25 mouse cellular contexts compared by ENCODE assay signal in genomic region chr1:159902120-159902497, GRCm38 (mm10).
DNase-seq lines count a peak whose midpoint lies in the region; ATAC-seq and TF ChIP-seq lines count a peak whose summit lies in the region.
"Had no signal": no experiment of that assay in that cellular context is flagged by ENCODE, and none has a peak within 500 bp of the region (broad histone marks: within the 10 kb centered on the region; RNA-seq: fewer than 3 reads in every experiment).

No protein-coding gene starts in this region.

- H3K9ac ChIP-seq in forebrain, embryonic 12.5 days: no peak overlapping the region
- H3K9ac ChIP-seq in forebrain, embryonic 14.5 days (ENCODE audit: low read length): no peak overlapping the region
- H3K9ac ChIP-seq in hindbrain, embryonic 12.5 days: no peak overlapping the region
- H3K9ac ChIP-seq in neural tube, embryonic 11.5 days (ENCODE audit: low read length): no peak overlapping the region
- no peak overlapping the region for H3K9ac ChIP-seq in neural tube, embryonic 15.5 days (replicated peaks)
- H3K9ac ChIP-seq in neural tube, embryonic 14.5 days (replicated peaks; ENCODE audit: low read depth, low read length): no peak overlapping the region
- H3K9ac ChIP-seq: embryonic facial prominence, embryonic 12.5 days; embryonic facial prominence, embryonic 15.5 days; hindbrain, embryonic 13.5 days had no signal

- no peak overlapping the region for H3K4me3 ChIP-seq in forebrain, embryonic 12.5 days (replicated peaks)
- no peak overlapping the region for H3K4me3 ChIP-seq in forebrain, embryonic 14.5 days (ENCODE audit: low read depth, low read length)
- no peak overlapping the region for H3K4me3 ChIP-seq in hindbrain, embryonic 12.5 days
- H3K4me3 ChIP-seq in hindbrain, embryonic 10.5 days: no peak overlapping the region
- no peak overlapping the region for H3K4me3 ChIP-seq in neural tube, embryonic 11.5 days (ENCODE audit: low read depth, low read length)
- H3K4me3 ChIP-seq in neural tube, embryonic 15.5 days (replicated peaks): no peak overlapping the region
- no peak overlapping the region for H3K4me3 ChIP-seq in neural tube, embryonic 14.5 days (ENCODE audit: low read depth, low read length)
- H3K4me3 ChIP-seq in kidney, adult 2 months (ENCODE audit: insufficient read depth, low read depth, low read length): no peak overlapping the region
- H3K4me3 ChIP-seq: embryonic facial prominence, embryonic 12.5 days; embryonic facial prominence, embryonic 15.5 days; hindbrain, embryonic 13.5 days had no signal

- no peak for DNase-seq in forebrain, embryonic 14.5 days (ENCODE audit: low spot score)
- no peak for DNase-seq in hindbrain, embryonic 10.5 days (ENCODE audit: low spot score)
- no peak for DNase-seq in neural tube, embryonic 11.5 days (ENCODE audit: low spot score)
- DNase-seq in kidney, adult 2 months: no peak
- DNase-seq: adrenal gland, postnatal 10 days; adrenal gland, postnatal 36 days; B cell, adult 2 months; cerebellum, adult 18-20 months; cerebellum, adult 9-10 months; cerebellum, postnatal 14 days; gastrocnemius, postnatal 10 days; gastrocnemius, postnatal 36 days had no signal

- WGBS in forebrain, embryonic 12.5 days: 84% methylated on average over 4 of the region's 4 CpGs
- WGBS in forebrain, embryonic 14.5 days: 81% methylated on average over 4 of the region's 4 CpGs
- WGBS in hindbrain, embryonic 12.5 days: 86% methylated on average over 4 of the region's 4 CpGs
- WGBS in hindbrain, embryonic 10.5 days: 84% methylated on average over 4 of the region's 4 CpGs
- WGBS in neural tube, embryonic 11.5 days: 84% methylated on average over 4 of the region's 4 CpGs
- WGBS in neural tube, embryonic 15.5 days: 78% methylated on average over 4 of the region's 4 CpGs
- 79% methylated on average over 4 of the region's 4 CpGs for WGBS in neural tube, embryonic 14.5 days
- 87% methylated on average over 4 of the region's 4 CpGs for WGBS in kidney, adult 2 months

- TF ChIP-seq POLR2A in kidney, adult 2 months (IDR thresholded peaks at IDR 0.05; ENCODE audit: low read depth, low read length): no peak

- no peaks in the 10 kb centered on the region for H3K27me3 ChIP-seq in forebrain, embryonic 12.5 days
- H3K27me3 ChIP-seq in forebrain, embryonic 14.5 days (replicated peaks; ENCODE audit: control insufficient read depth, insufficient read depth, low read length): no peaks in the 10 kb centered on the region
- no peaks in the 10 kb centered on the region for H3K27me3 ChIP-seq in hindbrain, embryonic 12.5 days
- H3K27me3 ChIP-seq in hindbrain, embryonic 10.5 days (ENCODE audit: insufficient read depth, poor library complexity, severe bottlenecking): no peaks in the 10 kb centered on the region
- no peaks in the 10 kb centered on the region for H3K27me3 ChIP-seq in neural tube, embryonic 11.5 days (ENCODE audit: control insufficient read depth, insufficient read depth, low read length)
- H3K27me3 ChIP-seq in neural tube, embryonic 15.5 days (replicated peaks): no peaks in the 10 kb centered on the region
- no peaks in the 10 kb centered on the region for H3K27me3 ChIP-seq in neural tube, embryonic 14.5 days (ENCODE audit: control insufficient read depth, insufficient read depth, low read length)
- H3K27me3 ChIP-seq in kidney, adult 2 months (replicated peaks; ENCODE audit: control insufficient read depth, insufficient read depth, low read length): no peaks in the 10 kb centered on the region
- H3K27me3 ChIP-seq: CH12.LX; embryonic facial prominence, embryonic 12.5 days; embryonic facial prominence, embryonic 15.5 days had no signal

- no peak overlapping the region for H3K4me2 ChIP-seq in forebrain, embryonic 12.5 days
- H3K4me2 ChIP-seq in forebrain, embryonic 14.5 days (ENCODE audit: low read length): no peak overlapping the region
- no peak overlapping the region for H3K4me2 ChIP-seq in hindbrain, embryonic 12.5 days (replicated peaks)
- no peak overlapping the region for H3K4me2 ChIP-seq in neural tube, embryonic 11.5 days (ENCODE audit: low read depth)
- H3K4me2 ChIP-seq in neural tube, embryonic 15.5 days: no peak overlapping the region
- no peak overlapping the region for H3K4me2 ChIP-seq in neural tube, embryonic 14.5 days (ENCODE audit: low read depth, low read length)
- H3K4me2 ChIP-seq: embryonic facial prominence, embryonic 12.5 days; embryonic facial prominence, embryonic 15.5 days; heart, embryonic 11.5 days; hindbrain, embryonic 13.5 days had no signal

- H3K4me1 ChIP-seq in forebrain, embryonic 12.5 days: peaks cover 14% of the 10 kb centered on the region
- H3K4me1 ChIP-seq in forebrain, embryonic 14.5 days (ENCODE audit: control insufficient read depth, insufficient read depth, low read length): no peaks in the 10 kb centered on the region
- H3K4me1 ChIP-seq in hindbrain, embryonic 12.5 days: peaks cover 14% of the 10 kb centered on the region
- peaks cover 13% of the 10 kb centered on the region for H3K4me1 ChIP-seq in hindbrain, embryonic 10.5 days (replicated peaks)
- H3K4me1 ChIP-seq in neural tube, embryonic 11.5 days (ENCODE audit: control insufficient read depth, insufficient read depth, low read length): peaks cover 3% of the 10 kb centered on the region; the same call in 1 of the 2 replicates
- H3K4me1 ChIP-seq in neural tube, embryonic 15.5 days: peaks cover 13% of the 10 kb centered on the region
- H3K4me1 ChIP-seq in neural tube, embryonic 14.5 days (ENCODE audit: control insufficient read depth, insufficient read depth, low read length): peaks cover 8% of the 10 kb centered on the region; the same call in 1 of the 2 replicates
- H3K4me1 ChIP-seq in kidney, adult 2 months (ENCODE audit: control insufficient read depth, insufficient read depth, low read length): no peaks in the 10 kb centered on the region
- H3K4me1 ChIP-seq: embryonic facial prominence, embryonic 12.5 days; embryonic facial prominence, embryonic 15.5 days had no signal

- no peak overlapping the region for H3K27ac ChIP-seq in forebrain, embryonic 12.5 days
- H3K27ac ChIP-seq in forebrain, embryonic 14.5 days (ENCODE audit: low read depth, low read length): no peak overlapping the region
- no peak overlapping the region for H3K27ac ChIP-seq in hindbrain, embryonic 12.5 days
- no peak overlapping the region for H3K27ac ChIP-seq in hindbrain, embryonic 10.5 days
- no peak overlapping the region for H3K27ac ChIP-seq in neural tube, embryonic 11.5 days (ENCODE audit: low read depth, low read length)
- no peak overlapping the region for H3K27ac ChIP-seq in neural tube, embryonic 15.5 days (replicated peaks)
- H3K27ac ChIP-seq in neural tube, embryonic 14.5 days (ENCODE audit: low read depth, low read length): no peak overlapping the region
- H3K27ac ChIP-seq in kidney, adult 2 months (ENCODE audit: insufficient read depth, low read depth, low read length): no peak overlapping the region
- H3K27ac ChIP-seq: embryonic facial prominence, embryonic 12.5 days; embryonic facial prominence, embryonic 15.5 days; hindbrain, postnatal 0 days had no signal

- ATAC-seq in forebrain, embryonic 12.5 days (ENCODE audit: low FRiP score): peak; percentile 28; the same call in 1 of the 2 replicates
- no peak for ATAC-seq in forebrain, embryonic 14.5 days
- ATAC-seq in hindbrain, embryonic 12.5 days (ENCODE audit: low FRiP score): 0 out of 2 replicates have a peak, but pooled peaks have one; percentile 35
- ATAC-seq in neural tube, embryonic 11.5 days (ENCODE audit: insufficient read depth, low FRiP score, low TSS enrichment): peak; percentile 36
- ATAC-seq in neural tube, embryonic 15.5 days (ENCODE audit: low FRiP score): no peak
- peak; percentile 50; the same call in 1 of the 2 replicates for ATAC-seq in neural tube, embryonic 14.5 days (ENCODE audit: low read depth)
- ATAC-seq: inflammation-experienced regulatory T-cells, adult 6 months; Patski had no signal

- H3K36me3 ChIP-seq in forebrain, embryonic 12.5 days (replicated peaks): no peaks in the 10 kb centered on the region
- H3K36me3 ChIP-seq in forebrain, embryonic 14.5 days (ENCODE audit: control insufficient read depth, insufficient read depth, low read length): no peaks in the 10 kb centered on the region
- no peaks in the 10 kb centered on the region for H3K36me3 ChIP-seq in hindbrain, embryonic 12.5 days
- no peaks in the 10 kb centered on the region for H3K36me3 ChIP-seq in hindbrain, embryonic 10.5 days
- H3K36me3 ChIP-seq in neural tube, embryonic 11.5 days (ENCODE audit: control insufficient read depth, insufficient read depth, low read length): no peaks in the 10 kb centered on the region
- H3K36me3 ChIP-seq in neural tube, embryonic 15.5 days: no peaks in the 10 kb centered on the region
- H3K36me3 ChIP-seq in neural tube, embryonic 14.5 days (ENCODE audit: control insufficient read depth, insufficient read depth, low read length): no peaks in the 10 kb centered on the region
- H3K36me3 ChIP-seq in kidney, adult 2 months (ENCODE audit: control insufficient read depth, insufficient read depth, low read length): no peaks in the 10 kb centered on the region
- H3K36me3 ChIP-seq: embryonic facial prominence, embryonic 12.5 days; embryonic facial prominence, embryonic 15.5 days; G1E; hindbrain, embryonic 13.5 days had no signal

- TF ChIP-seq CTCF in kidney, adult 2 months (conservative IDR thresholded peaks at IDR 0.05; ENCODE audit: insufficient read depth, insufficient read length, low read depth, low read length): no peak

- no peaks in the 10 kb centered on the region for H3K9me3 ChIP-seq in forebrain, embryonic 12.5 days
- H3K9me3 ChIP-seq in forebrain, embryonic 14.5 days (replicated peaks; ENCODE audit: control insufficient read depth, low read length): no peaks in the 10 kb centered on the region
- H3K9me3 ChIP-seq in hindbrain, embryonic 12.5 days (replicated peaks): no peaks in the 10 kb centered on the region
- no peaks in the 10 kb centered on the region for H3K9me3 ChIP-seq in hindbrain, embryonic 10.5 days
- no peaks in the 10 kb centered on the region for H3K9me3 ChIP-seq in neural tube, embryonic 11.5 days (ENCODE audit: control insufficient read depth, low read length)
- no peaks in the 10 kb centered on the region for H3K9me3 ChIP-seq in neural tube, embryonic 15.5 days (replicated peaks)
- H3K9me3 ChIP-seq in neural tube, embryonic 14.5 days (ENCODE audit: control insufficient read depth, low read length): no peaks in the 10 kb centered on the region
- H3K9me3 ChIP-seq: embryonic facial prominence, embryonic 12.5 days; embryonic facial prominence, embryonic 15.5 days; G1E; hindbrain, embryonic 13.5 days had no signal

Comparison
In these comparisons a context has a peak if more than half of its experiments do, and no peak if none do; other contexts are left out.
1. ATAC-seq: peak in forebrain, embryonic 12.5 days (single experiment), hindbrain, embryonic 12.5 days (single experiment), neural tube, embryonic 11.5 days (single experiment) and neural tube, embryonic 14.5 days (single experiment); none in forebrain, embryonic 14.5 days (single experiment) and neural tube, embryonic 15.5 days (single experiment).